Mouse (Mus musculus): ENCODE data around the gene Erg.
A peak's percentile ranks its signal among the peaks of the same experiment; 100 is the strongest.

The Erg gene

DNA sequence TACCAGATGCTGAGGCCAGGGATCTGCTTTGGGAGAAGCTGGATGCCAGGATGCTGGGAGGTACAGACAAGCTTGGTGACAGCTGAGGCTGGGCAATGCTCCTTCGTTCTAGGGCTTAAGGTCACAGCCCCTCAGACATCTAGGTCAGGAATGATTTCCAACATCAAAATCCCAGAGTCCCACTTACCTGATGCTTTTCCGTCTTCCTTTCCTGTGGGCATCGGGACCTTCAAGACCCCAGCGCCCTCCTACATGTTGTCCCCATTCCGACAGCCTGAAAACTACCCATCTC, at the start of gene Erg:
Gene Erg, minus strand, starts transcription at position 283 of the 292 bp plus-strand sequence.
- no peak for DNase-seq (ENCODE audit: low spot score)

DNA sequence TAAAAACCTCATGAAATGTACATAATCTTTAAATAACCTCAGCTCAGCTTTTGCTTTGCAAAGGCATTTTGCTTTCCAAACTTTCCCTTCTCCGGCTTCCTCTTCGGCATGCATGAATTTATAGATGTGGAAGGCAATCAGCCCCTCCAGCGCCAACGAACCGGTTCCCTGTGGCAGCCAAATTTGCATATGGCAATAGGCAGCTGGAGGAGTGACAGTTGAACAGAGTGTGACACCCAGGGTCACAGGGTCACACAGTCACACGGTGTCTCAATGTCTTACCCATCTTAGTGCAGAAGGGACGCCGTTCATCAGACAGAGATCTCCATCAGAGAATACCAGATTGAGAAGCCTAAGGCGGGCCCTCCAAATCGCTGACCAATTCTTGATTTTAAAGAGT, 45.4 kb upstream of the Erg start:
- DNase-seq (ENCODE audit: low spot score): no peak

DNA sequence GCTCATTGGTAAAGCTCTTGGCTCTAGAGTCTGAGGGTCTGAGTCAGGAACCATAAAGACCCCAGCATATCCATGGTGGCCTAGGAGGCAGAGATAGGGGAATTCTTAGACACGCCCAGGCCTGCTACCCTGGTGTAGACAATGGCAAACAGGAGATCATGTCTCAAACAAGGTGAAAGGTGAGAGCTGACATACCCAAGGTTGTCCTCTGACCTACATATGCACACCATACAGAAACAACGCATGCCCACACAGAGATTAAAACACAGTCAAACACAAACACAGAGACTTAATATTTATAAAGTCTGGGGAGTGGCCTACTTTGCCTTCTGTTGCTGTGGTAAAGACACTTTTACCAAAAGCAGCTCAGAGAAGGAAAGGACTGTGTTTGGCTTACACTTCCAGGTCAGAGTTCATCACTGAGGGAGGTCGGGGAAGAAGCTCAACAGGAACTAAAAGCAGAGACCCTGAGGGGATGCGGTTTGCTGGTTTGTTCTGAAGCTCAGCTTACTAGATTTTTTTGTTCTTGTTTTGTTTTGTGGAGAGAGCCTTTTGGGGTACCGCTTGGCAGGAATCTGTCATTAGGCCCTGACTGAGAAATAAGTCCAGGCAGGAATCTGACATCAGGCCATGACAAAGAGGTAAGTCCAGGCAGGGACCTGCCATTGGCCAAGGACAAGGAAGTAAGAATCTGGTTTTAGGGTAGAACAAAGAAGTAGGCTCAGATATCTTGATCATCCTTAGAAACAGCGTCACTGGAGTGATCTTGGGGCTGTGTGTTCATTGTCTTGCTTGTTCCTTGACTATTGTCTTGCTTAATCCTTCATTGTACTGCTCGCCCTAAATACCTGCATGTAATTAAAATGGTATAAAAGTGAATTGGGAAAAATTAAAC, 37.7 kb upstream of the Erg start:
- no peak for DNase-seq (ENCODE audit: low spot score)

DNA sequence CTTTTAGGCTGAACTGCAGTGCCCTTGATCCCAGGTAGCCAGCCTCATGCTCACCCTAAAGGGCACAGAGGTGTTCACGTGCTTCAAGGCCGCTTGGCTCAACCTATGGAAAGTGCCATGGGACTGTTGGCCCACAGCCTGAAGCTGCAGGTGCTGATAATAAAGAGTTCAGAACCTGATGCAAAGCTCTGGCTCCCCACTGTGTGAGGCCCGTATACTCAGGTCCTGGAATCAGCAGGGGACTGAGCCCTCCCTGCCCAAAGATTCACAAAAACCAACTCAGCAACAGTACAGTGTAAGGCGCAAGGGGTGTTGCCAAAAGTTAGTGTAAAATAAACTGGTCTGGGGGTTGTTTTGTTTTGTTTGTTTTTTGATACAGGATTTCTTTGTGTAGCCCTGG, 36.7 kb upstream of the Erg start:
- DNase-seq (ENCODE audit: low spot score): no peak

DNA sequence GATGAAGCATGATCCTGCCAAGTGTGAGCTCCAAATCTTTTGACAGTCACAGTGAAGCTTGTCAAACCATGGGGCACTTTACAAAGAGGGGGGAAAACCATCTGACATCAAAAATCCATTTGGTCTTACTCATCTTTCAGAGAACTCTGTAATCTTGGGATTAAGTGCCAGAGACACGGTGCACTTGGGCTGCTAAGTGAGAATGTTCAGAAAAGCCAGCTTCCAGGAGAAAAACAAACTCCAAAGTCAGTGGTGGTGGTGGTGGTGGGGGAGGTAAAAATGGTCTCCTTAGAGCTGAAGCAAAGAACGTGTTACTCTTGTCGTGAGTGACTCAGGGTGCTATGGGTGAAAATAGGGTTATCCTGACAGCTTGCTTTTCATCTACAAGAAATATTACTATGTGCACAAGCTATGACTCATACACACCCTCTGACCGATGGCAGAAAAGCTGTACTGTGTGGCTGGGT, 33.5 kb upstream of the Erg start:
- DNase-seq (ENCODE audit: low spot score): no peak

DNA sequence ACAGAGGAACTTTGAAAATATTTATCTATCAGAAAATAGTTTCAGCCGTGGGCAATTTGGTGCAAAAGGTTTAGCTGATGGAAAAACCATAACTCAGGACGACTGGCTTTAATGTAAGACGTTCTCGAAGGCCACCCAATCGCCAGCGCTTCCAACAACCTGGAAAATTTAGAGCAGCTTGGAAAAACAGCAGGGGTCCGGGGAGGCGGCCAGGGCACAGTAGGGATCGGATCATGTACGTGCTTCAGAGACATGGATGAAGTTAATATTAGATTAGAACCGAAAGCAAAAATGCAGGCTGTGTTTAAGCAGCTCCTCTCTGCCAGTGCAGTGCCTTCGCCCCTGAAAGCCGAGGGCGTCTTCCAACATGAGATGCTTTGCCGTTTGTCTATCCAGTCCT, 31.8 kb upstream of the Erg start:
- no peak for DNase-seq (ENCODE audit: low spot score)

DNA sequence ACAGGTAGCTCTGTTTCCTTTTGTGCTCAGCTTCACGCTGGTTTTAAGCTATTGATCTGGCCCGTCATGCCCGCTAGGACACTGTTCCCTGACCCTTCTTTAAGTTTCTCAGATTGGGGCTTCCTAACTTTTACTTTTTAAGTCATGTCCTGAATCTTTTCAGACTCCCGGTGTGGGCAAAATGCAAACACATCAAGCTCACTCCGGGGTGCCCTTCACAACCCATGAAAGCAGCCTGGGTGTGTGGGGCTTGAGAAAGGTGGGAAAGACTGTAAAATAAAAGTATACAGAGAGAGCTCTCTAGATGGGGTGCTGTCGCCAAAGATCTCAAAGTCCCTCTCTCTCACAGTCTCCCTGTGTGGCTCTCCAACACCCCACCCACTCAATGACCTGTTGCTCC, 31.3 kb upstream of the Erg start:
- no peak for DNase-seq (ENCODE audit: low spot score)

DNA sequence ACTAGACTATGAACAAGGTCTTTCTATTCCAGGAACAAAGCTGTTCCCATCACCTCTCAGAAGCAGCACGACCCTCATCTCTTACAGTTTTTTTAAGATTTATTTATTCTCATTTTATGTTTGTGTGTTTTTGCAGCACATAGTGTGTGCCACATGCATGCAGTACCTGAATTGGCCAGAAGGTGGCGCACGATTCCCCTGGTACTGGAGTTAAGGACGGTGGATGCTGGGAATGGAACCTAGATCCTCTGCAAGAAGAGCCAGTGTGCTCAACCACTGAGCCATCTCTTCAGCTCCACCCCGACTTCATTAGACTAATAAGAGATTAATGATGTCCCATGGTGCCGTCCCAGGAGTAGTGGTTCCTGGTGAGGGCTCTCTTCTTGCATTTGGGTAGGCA, 29.2 kb upstream of the Erg start:
- DNase-seq (ENCODE audit: low spot score): no peak

DNA sequence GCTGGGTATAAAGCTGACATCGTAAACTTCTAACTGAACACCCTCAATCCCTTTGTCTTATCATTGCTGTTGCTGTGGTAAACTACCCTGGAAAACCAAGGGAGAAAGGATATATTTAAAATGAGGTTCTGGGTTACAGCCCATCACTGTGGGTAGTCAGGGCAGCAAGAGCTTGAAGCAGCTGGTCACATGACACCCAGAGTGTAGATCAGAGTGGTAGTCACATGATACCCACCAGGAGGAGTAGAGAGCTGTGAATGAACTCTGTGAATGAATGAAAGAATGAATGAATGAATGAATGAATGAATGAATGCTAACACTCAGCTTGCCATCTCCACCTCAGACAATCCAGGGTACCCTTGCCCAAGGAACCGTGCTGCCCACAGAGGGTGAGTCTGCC, 28.1 kb upstream of the Erg start:
- no peak for DNase-seq (ENCODE audit: low spot score)

DNA sequence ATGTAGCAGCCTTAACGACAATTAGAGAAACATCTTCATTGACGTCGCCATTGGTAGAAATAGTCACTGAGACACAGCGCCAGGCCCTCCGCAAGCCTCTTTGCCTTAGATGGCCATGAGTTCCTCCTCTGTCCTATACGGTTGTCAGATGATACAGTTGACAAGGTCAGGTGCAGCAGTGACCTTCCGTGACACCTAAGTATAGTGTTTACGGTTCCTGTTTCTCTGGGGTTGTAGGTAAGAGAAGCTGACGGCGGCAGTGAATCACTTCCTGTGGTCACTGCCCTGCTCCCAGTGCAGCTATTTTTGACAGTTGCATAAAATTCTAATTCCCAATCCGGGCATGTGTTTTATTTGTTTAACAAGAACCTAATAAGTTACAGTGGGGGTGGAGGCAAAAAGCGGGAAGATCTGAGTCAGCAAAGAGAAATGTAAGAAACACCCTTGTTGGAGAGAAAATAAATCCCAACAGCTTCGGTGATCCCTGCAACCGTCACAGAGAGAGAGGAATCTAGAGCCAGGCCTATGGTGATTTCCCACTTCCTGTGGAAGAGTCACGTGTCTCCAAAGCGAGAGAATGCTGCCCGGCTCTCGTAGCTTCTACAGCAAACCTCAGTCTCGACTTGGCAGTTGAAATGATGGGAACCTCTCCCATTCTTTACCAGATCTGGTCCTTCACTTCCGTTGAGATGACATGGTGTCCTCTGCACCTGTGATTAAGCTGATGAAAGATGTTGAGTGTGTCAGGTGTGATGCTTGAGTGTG, 25.8 kb upstream of the Erg start:
- DNase-seq (ENCODE audit: low spot score): no peak

DNA sequence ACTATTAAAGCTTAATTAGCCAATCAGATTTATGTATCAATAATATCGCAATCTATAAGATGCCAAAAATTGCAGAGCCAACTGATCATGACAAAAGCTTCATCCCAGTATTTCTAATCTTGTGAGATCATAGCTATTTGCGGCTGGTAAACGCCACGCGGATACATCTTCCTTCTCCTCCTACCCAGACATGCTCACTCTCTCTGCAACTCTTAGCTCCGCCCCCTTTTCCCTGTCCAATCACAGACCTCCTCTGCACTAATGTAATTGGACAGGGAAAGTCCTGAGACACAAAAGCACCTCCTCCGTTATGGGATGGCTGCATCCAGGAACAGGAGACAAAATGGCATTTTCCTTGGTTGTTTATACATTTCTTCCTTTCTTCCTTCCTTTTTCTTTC, 22.2 kb upstream of the Erg start:
- no peak for DNase-seq (ENCODE audit: low spot score)

DNA sequence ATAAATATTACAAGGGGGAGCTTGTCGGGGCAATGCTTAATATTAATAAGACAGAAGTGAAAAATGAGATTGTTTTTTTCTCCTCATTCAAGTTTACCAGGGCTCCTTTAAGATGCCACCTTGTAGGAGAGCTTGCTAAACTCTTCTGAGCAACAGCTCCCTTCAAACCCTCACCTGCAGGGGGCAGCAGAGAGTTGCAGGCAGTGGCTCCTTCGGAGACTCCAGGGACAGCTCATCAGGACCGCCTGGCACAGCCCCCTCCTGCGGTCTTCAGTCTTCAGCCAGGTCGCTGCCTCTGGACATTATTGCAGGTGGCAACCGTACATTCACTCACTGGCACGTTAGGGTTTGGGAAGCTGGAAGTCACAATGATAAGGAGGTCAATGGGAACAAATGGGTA, 18.9 kb upstream of the Erg start:
- peak; percentile 66 for DNase-seq (ENCODE audit: low spot score)

DNA sequence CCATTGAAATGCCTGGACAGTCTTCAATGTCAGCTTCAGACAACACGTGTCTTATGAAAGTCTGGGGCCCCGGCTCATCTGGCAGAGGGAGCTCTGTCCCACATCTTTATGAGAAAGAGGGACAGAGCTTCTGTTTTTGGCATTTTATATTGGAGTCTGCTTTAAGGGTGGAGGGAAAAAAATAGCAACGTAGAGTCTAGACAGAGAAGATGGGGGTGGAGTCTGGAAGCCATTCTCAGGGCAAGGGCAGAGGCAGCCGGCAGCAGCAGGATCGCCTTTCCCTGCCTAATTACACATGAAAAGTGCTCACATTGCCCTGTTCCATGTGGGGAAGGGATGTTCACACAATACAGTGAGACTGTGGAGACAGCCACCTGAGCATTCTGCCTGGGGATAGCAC, 16.1 kb upstream of the Erg start:
- DNase-seq (ENCODE audit: low spot score): no peak

DNA sequence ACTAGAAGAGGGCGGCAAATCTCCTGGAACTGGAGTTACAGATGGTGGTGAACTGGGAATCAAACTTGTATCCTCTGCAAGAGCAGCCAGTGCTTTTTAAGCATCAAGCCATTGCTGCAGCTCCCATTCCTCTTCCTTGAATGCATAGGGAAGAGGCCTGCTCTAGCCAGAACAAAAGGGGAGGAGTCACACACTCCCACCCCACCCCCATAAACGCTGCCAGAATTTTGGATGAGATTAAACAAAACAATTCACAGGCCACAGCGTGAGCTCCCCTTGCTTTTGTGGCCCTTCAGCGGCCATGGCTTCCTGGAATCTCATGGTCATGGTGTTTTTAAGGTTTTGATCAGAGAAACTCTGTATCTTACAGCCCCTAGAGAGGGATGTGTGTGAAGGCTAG, 15.4 kb upstream of the Erg start:
- DNase-seq (ENCODE audit: low spot score): no peak

DNA sequence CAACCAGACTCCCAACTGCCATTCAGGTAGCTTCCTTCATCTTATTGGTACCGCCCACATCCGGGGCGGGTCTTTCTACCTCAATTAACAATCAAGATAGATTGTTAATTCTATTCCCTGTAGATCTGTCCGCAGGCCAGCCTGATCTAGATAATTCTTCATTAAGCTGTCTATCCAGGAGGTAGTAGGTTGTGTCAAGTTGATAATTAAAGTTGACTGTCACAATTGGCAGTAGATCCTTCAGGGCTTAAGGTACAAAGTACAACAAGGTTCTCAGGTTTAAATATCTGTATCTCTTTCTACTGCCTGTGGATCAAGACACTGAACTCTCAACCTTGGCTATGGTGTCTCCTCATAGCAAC, 14.8 kb upstream of the Erg start:
- DNase-seq (ENCODE audit: low spot score): no peak

DNA sequence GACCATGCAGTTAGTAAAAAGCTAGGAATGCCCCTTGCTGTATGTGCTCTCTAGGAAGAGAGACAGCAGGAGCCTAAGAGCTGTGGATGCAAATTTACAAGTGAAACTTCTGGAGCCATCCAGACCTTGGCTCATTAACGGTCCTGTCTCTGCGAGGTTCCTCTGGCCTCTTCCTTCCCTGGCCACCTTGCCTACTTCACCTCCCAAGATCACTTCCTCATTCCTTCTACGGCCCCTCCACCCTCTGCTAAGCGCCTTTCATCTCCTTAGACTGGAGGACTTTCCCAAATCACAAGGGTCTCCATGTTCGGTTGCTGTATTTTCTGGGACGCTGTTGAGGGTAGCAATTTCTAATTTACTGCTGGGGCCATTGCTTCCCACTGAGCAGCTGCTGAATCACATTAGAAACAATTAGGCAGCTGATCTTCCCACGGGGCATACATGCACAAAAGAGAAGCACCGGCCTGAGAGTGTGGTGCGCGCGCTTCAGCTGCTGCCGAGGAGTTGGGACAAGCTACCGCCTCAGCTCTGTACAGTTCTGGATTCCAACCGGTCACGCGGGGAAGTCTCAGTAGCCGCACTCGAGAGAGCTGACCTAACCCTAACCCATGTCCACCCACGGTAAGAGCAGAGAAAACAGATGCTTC, 14.3 kb upstream of the Erg start:
- no peak for DNase-seq (ENCODE audit: low spot score)

DNA sequence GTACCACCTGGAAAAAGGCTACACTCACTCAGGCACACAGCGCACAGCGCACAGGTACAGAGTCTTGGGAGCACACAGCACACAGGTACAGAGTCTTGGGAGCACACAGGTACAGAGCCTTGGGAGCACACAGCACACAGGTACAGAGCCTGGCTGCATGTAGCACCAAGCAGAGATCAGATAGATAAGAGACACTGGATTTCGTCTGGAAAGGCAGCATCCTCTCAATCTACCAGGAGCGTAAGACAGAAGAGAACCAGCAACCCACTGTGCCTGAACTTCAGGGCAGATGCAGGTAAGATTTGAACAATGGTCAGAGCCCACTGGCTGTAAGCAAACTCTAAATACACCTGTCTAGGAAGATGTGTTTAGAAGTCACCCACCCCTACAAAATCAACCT, 12.5 kb upstream of the Erg start:
- no peak for DNase-seq (ENCODE audit: low spot score)

DNA sequence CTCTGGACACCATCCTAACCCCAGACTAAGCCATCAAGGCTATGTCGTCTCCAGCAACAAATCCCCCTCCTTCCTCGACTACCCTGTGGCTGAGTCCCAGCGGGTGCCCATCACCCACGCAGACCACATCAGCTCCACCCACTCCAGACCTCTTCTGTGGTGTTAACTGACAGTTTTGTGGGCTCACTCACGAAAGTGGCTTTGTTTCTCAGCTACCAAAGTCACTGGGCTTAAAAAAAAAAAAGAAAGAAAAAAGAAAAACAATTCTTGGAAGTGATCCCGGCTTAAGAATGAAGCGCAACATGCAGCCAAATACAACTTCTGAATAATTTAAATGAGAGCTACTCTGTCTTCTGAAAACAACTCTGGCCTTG, 11.2 kb upstream of the Erg start:
- DNase-seq (ENCODE audit: low spot score): no peak

DNA sequence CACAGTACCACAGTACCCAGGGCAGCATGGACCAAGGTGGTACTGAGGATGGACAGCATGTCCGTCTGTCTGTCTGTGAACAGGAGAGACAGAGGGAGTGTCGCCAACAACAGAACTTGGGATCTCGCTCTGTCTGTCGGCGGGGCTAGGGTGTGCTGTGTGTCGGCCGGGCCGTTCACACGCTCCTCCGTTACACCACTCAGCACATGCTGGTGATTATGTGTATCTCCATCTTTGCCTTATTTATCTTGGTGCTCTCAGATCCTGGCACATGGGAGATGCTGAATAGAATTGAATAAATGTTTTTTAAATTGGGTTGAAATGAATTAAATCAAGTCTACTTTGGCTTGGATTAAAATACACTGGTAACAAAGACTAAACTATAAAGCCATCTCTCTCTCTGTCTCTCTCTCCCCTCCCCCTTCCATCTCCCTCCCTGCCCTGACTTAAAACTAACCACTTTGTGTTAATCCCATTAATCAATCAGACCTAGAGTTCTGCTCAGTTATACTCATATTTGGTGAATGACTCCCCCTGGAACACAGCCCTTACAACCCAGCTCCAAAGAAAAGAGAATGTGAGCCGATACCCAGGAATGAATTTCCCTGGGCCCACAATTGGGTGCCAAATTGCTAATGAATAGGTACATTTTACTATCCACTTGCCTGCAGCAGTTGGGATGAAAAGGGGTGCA, 10.6 kb upstream of the Erg start:
- no peak for DNase-seq (ENCODE audit: low spot score)

DNA sequence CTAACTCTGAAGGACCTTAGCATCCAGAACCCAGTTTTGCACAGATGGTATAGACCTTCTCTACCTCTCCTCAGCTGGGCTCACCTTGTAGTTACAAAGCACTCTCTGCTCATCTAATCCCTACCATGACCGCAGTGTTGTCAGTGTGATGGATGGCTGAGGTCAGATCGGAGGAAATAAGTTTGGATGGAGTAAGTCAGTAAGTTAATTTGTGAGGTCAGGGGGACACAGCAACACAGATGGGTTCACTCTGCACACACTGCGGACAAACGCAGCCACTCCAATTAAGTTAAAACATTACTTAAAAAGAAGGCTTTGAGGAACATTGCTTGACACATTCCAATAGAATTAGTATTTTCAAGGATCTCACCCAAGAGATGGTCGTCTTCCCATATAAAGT, 2.5 kb upstream of the Erg start:
- DNase-seq (ENCODE audit: low spot score): no peak

DNA sequence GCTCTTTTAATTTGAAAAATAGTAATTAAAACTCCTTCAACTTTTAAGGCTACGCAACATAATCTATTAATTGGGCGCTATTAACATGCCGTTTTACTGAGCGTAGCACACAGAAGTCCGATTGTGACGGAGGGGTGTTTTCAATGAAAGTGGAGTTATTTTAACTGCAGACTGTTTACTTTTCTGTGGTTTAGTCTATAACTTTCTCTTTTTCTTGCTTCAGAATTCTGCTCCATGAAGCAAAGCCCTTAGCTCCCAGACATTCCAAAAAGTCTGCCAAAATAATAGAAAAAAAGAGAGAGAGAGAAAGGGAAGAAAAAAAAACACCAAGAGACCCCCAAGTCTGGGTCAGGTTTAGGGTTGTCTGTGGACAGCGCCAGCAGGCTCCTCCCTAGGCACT, 333 bp upstream of the Erg start:
- DNase-seq (ENCODE audit: low spot score): no peak

DNA sequence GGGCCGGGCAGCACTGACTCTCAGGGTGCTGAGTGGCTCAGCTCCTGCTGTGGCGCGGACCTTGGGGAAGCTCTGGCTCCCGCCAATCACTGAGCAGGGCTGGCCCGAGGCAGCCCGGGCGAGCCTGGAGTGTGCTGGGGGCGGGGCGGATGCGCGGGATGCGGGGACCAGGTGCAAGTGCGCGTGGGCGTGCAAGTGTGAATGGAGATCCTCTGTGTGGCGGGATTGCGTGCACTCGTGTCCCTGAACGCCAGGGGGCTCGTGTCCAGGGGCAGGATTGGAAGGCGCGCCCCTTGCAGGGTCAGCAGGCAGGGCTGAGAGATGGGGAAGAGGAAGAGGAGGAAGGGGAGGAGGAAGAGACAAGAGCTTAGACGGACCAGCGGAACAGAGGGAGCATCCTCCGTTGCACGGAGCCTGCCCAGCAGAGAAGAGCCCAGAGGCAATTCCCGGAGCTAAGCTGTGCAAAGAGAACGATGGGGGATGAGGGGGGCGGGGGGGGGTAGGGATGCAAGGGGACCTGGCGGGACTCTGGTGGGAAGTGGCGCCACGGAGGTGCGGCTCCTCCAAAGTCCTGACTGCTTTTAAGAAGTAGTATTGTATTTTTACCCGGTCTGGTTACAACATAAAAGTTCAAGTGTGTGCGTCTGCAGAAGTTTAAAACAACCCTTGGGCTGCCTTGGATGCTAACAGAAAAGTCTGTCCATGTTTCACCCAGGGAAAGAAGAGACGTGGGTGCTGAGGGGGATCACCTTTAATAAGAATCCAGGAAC, 667 bp downstream of the Erg start:
- DNase-seq (ENCODE audit: low spot score): no peak
